Mouse (Mus musculus) v-Abl transformed pro-B cells (cell line): Measurements from ENCODE around the gene Ss18l1.

ENCODE experiments used
- in situ Hi-C, 2 experiments: fragments of 400-800 bp; cut with MboI; formaldehyde crosslinking; loops; one replicate each; pipeline ENCODE4 v1.15.1; 2025; ENCODE audit not compliant: unreplicated experiment in 2 of 2

Ss18l1 gene

DNA sequence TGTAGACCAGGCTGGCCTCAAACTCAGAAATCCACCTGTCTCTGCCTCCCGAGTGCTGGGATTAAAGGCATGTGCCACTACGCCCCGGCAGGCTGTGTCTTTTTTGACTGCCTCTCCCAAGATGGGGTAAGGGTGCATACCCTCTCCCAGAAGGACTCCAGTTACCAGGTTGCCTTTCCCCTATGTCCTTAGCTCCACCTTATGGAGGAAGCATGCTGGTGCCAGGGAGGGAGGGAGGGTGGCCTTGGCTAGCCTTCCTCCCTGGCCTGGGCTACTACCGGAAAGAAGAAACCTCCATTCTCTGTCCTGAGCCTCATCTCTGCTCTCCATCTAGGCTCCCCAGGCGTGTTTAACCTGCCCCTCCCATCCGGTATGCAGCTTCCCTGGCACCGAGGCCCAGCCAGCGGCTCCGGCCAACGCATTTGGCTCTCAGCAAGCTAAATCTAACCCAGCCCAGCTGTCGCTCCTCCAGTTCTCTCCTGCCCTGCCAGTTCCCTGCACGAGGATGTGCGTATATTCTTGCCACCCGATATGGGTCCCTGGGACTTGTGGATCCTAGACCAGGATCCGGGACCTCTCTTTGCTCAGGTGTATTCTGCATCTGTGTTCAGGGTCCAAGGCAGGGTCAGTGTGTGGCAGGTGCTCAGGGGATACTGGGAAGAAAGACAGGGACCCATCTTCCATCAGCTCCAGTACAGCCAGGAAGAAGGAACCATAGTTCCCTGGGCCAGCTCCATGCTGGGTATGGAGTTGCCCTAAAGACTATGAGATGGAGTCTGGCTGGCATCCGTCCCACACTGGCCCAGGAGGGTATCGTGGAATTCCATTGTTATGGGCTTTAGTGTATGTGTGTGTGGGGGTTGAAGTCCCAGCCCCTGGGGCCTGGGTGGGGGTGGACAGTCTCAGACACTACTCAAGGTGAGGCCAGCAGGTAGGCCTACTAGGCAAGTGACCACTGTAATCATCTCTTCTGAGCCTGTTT lies 71.9 kb downstream of the Ss18l1 start:
- in situ Hi-C loops = loop anchor here in 1 of 2 experiments (5.0 kb wide), 1 partner anchor 37 kb away; no protein-coding TSS in a partner anchor

DNA sequence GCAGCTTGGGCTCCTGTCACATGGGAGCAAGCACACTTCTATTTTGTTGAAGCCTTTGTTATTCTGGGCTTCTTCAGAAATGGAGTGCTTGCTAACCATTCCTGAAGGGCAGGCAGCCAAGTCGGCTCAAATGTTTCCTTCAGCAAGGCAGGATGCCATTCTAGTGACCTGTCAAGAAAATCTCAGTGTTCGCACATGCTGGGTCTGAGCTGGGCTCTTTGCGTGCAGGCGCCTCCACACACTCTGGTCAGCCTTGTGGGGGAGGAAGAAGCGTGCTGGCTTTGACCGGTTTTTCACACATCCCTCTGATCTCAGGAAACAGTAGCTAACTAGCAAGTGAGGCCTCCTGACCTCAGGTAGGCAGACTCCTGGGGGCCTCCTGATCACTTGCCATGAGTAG lies 73.0 kb downstream of the Ss18l1 start:
- in situ Hi-C loops = no loop called here

DNA sequence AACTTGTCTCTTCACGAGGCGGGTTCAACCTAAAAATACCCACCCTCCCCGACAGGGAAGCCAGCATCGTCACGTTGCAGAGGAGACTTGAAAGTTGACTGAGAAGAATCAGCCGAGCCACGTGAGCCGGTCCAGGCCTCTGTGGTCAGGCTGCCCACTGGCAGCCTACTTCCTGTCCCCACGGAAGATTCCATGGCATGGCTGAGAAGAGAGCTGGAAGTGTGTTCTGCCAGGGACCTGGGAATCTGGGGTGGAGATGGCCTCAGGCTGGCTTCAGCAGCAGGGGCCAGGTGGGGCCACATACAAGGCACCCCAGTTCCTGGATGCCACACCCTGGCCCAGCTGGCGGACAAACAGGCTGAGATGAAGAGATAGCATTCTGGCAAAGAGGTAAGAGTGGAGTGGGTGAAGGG lies 73.8 kb downstream of the Ss18l1 start:
- in situ Hi-C loops = no loop called here

DNA sequence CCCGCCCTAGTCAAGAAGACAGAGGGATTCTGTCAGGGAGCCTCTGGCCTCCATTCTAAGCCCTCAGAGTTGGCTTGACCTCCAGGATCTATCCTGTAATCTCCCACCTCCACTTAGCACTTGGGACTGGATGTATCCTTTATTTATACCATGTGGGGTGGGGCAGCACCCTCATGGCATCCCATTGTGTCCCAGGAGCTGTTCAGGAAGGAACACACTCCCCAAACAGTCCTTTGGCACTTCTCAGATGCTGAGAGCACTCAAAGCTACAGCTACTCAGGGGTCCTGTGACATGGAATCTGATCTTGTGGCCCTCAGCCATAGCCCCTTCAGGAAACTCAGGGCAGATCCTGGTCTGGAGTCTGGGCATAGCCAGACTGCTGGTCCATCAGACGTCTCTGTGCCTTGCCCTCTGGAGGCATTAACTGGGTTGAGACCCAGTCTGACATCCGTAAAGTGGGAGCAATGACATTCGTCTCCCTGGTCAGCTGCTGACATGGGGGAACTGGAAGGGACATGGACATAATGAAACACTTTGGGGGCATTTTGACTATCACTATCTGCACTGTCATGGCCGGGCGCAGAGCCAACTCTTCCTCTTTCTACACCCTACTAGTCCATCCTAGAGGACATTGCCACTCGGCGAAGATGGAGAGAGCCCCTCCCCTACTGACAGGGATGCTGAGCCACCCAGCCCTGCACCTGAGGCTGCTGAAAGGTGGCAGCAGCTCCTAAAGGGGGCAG lies 74.6 kb downstream of the Ss18l1 start:
- in situ Hi-C loops = no loop called here

DNA sequence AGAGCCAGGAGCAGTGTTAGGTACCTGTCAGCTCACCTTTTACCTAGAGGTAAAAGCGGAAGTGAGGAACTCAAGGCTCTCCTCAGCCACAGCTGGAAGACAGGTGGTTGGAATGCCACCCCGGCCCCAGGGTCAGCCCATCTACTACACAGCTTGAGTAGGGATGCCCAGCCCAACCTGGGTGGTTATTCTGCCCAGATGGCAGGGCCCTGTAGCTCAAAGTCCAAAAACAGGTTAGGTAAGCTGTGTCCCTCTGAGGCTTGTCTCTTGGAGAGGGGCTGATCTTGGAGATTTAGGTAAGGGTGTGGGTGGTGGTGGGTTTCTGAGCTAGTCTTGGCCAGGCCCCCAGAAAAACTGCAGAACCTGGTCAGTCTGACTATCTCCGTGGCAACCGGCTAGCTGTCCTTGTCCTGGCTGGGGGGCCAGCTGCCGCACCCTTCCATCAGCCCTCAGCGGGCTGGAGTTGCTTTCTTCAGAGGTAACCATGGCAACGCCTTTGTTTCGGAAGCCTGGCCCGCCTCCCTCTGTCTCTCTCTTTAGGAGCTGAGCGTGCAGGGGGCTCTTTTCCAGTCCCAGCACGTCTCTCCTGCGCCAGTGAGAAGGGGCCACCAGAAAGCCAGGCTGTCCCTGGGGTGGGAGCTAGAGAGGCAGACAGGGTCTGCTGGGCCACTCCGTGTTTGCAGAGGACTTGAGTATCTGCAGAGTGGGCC lies 75.3 kb downstream of the Ss18l1 start:
- in situ Hi-C loops = no loop called here

DNA sequence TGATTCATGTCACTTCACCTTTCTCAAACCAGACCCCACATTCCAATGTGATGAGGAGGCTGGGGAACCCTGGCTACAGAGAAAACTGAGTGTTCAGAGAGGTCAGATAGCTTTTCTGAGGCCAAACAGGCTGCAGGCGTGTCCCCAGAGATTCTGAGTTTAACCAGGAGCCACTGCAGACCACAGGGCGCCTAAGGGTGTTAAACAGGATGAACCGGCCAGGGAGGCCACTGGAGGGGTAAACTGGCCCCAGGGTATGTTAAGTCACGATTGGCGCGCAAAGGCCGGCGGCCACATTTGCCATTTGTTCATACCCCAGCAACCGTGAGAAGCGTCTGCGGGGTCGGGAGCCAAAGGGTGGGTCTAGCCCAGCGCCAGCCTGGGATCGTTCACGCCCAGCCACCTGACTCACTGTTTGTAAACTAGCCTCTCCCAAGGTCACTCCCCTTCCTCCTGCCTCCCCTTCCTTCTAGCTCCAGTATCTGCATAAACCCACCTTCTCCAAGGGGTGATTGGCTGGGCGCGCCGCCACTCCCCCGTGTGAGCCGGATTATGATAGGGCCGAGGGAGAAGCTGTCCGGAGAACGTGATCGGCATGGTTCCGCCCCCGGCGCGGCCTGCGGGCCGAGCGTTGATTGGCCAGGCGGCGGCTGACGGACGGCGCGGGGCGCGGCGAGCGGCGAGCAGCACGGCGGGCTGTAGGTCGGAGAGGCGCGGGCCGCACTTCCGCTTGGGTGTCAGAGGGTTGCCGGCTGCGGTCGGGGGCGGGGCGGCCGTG lies 76.5 kb downstream of the Ss18l1 start, which contains the start of gene Osbpl2:
Gene Osbpl2 (plus strand): TSS at position 646 of the 778 bp plus-strand sequence.
- in situ Hi-C loops = no loop called here
